Mouse (Mus musculus) embryonic facial prominence, embryonic 15.5 days (tissue): Measurements from ENCODE around the gene Trim34a. TPM values are rescaled to one million over a fixed set of nuclear protein-coding genes. Genes with fewer than 3 reads are reported as not detected.
A peak's percentile ranks its signal among the peaks of the same experiment; 100 is the strongest.
"Not testable (repeated sequence)": the region's sequence is repeated elsewhere in the genome, so short reads cannot be mapped to it uniquely, and the experiment has no call there.

Source experiments
- ATAC-seq: fragments of 200-750 bp; cut with Nextera tagmentation; 2 replicates; pipeline ENCODE4 v1.8.0; 2017; ENCODE audit warnings: low read depth, moderate TSS enrichment; ENCODE audit not compliant: insufficient number of reproducible peaks, low FRiP score, low TSS enrichment
- H3K27ac ChIP-seq: fragments of 300-500 bp; sonication (generic); replicated peaks from 2 replicates; pipeline ENCODE4 v1.5.1; 2015; ENCODE audit warnings: mild to moderate bottlenecking, inconsistent platforms
- H3K27me3 ChIP-seq: fragments of 300-500 bp; sonication (generic); 2 replicates; pipeline ENCODE4 v1.6.1; 2015; ENCODE audit warnings: inconsistent platforms
- H3K36me3 ChIP-seq: fragments of 300-500 bp; sonication (generic); 2 replicates; pipeline ENCODE4 v1.6.1; 2015; ENCODE audit warnings: mild to moderate bottlenecking, inconsistent platforms
- H3K4me1 ChIP-seq: fragments of 300-500 bp; sonication (generic); 2 replicates; pipeline ENCODE4 v1.6.1; 2015; ENCODE audit warnings: inconsistent platforms
- H3K4me2 ChIP-seq: fragments of 300-500 bp; sonication (generic); replicated peaks from 2 replicates; pipeline ENCODE4 v1.6.1; 2015; ENCODE audit warnings: mild to moderate bottlenecking, inconsistent platforms
- H3K4me3 ChIP-seq: fragments of 300-500 bp; sonication (generic); replicated peaks from 2 replicates; pipeline ENCODE4 v1.5.1; 2015; ENCODE audit warnings: mild to moderate bottlenecking, inconsistent platforms
- H3K9ac ChIP-seq: fragments of 300-500 bp; sonication (generic); 2 replicates; pipeline ENCODE4 v1.6.1; 2015; ENCODE audit warnings: inconsistent platforms
- H3K9me3 ChIP-seq: fragments of 300-500 bp; sonication (generic); replicated peaks from 2 replicates; pipeline ENCODE4 v1.6.1; 2016; ENCODE audit warnings: inconsistent platforms
- WGBS: fragments of 180-500 bp; shearing (Covaris S2); methylation state at CpG from one replicate; pipeline ENCODE4 v1.1.7; 2015; 5-methylcytosine and 5-hydroxymethylcytosine counted together
- polyA plus RNA-seq: library from polyadenylated mRNA; unstranded; fragments of >200 nt; fragmentation: Nextera tagmentation; extraction: Ambion mirVana; gene quantifications from 2 replicates; pipeline ENCODE4 v1.2.1, GENCODE M21; 2015

Trim34a gene
- 1.8 and 2.0 TPM in 2 replicates for polyA plus RNA-seq

DNA sequence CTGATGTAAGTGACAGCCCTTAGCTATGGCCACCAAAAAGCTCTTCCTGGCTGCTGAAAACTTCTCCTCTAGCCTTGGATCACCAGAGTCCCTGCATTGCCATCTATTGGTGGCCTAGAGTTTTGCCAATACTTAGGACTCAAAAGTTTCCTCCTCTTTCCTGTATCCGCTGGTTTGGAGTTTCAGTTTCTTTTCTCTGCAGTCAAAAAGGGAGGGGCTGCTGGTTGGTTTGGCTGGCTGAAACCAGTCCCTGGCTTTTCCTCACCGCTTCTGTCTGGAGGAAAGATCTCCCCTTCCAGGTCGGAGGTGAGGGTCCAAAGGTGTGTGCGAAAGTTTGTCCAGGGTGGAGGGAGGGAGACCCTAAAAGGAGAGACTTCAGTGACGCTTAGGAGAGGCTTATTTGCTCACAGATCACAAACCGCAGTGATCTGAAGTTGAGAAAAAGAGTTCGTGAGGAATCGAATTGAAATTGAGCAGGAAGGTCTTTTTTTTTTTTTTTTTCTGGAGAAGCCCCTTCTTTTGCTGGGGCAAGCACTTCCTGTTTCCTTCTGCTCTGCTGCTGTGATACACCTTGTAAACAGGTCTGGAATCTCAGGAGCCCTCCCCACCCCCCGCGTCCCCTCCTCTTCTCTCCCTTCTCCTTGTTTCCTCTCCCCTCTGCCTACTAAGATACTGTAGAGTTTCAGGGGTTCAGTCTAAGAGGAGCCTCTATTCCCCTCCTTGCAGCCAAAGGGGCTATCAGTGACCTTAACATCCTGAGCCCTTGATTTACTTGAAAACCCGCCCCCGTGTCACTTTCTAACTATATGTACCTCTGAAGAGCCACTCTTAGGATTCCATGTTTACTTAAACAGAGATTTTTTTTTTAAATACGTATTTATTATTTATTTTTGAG, at the start of gene Trim34a:
Gene Trim34a (plus strand): TSS at position 171 of the 895 bp plus-strand sequence.
- Histone ChIP-seq H3K4me2 (peak within 1 kb of the TSS; percentile 54), H3K27me3 (no peaks in the 10 kb centered on the region), H3K9me3 (no peaks in the 10 kb centered on the region), H3K4me3 (peak within 1 kb of the TSS; percentile 55), H3K9ac (peak within 1 kb of the TSS; percentile 51), H3K36me3 (no peaks in the 10 kb centered on the region), H3K4me1 (no peaks in the 10 kb centered on the region), H3K27ac (0 out of 2 replicates have a peak within 1 kb of the TSS, but pooled peaks have one; percentile 48)
- ATAC-seq, result peak; percentile 60; the same call in 1 of the 2 replicates
- 8% methylated on average over 13 of the region's 13 CpGs for WGBS

DNA sequence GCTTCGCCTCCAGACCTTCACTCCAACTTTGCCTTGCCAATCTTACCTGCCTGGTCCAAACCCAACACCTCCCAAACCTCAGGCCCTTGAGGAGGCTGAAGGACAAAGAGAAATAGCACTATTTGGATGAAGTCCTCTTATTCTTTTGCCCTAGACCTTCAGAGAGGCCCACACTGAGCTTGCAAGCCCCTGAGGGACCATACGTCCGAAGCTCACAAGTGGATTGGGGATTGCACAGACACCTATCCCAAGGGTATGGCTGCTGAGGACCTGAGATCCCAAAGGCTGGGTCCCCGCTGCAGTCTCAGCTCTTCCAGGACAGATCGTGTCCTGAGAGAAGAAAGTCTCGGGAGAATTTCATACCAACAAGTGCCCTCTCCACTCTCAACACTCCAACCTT, 48.4 kb upstream of the Trim34a start, which contains the start of gene Olfr649:
Gene Olfr649 (minus strand): TSS at position 101 of the 400 bp plus-strand sequence.
- H3K27me3 ChIP-seq, result no peaks in the 10 kb centered on the region
- H3K36me3 ChIP-seq, result no peaks in the 10 kb centered on the region
- no peak within 1 kb of the TSS for H3K9ac ChIP-seq
- H3K9me3 ChIP-seq, result no peaks in the 10 kb centered on the region
- no peak within 1 kb of the TSS for H3K4me2 ChIP-seq
- ATAC-seq, result no peak
- H3K27ac ChIP-seq, result no peak within 1 kb of the TSS
- no peaks in the 10 kb centered on the region for H3K4me1 ChIP-seq
- H3K4me3 ChIP-seq, result no peak within 1 kb of the TSS
- WGBS, result 76% methylated on average over 6 of the region's 6 CpGs

DNA sequence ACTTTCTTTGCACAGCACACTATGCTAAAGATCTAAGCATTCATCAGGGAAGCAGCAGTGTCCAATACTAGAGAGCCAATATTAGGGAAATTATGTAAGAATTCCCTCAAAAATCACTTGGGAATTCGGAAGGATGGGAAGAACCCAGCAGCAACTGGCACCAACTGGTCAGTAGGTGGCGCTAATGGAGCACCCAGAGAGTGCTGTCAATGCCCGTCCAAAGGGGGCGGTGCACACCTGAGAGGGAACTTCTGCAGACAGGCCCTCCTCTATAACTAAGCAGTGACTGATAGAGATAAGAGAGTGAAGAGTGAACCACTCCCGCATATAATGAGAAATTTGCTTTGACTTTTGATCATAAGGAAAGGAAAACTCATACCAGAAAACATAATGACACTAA, 44.4 kb upstream of the Trim34a start:
- Histone ChIP-seq H3K9ac (no peak overlapping the region), H3K4me3 (no peak overlapping the region), H3K4me2 (no peak overlapping the region), H3K36me3 (no peaks in the 10 kb centered on the region), H3K27me3 (no peaks in the 10 kb centered on the region), H3K4me1 (no peaks in the 10 kb centered on the region), H3K9me3 (no peaks in the 10 kb centered on the region), H3K27ac (no peak overlapping the region)
- no peak for ATAC-seq
- 5% methylated on average over 5 of the region's 5 CpGs for WGBS

DNA sequence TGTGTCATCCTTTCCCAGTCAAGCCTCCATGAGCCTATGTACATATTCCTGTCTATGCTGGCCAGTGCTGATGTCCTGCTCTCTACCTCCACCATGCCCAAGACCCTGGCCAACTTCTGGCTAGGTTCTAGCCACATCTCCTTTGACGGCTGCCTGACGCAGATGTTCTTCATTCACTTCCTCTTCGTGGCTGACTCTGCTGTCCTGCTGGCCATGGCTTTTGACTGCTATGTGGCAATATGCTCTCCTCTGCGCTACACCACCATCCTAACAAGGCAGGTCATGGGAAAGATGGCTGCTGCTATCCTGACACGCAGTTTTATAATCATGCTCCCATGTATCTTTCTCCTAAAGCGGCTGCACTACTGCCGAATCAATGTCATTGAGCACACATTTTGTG, 38.1 kb upstream of the Trim34a start:
- no peak for ATAC-seq
- Histone ChIP-seq H3K9ac (no peak overlapping the region), H3K36me3 (no peaks in the 10 kb centered on the region), H3K4me1 (no peaks in the 10 kb centered on the region), H3K4me3 (no peak overlapping the region), H3K27ac (no peak overlapping the region), H3K4me2 (no peak overlapping the region), H3K9me3 (no peaks in the 10 kb centered on the region), H3K27me3 (no peaks in the 10 kb centered on the region)
- 87% methylated on average over 7 of the region's 7 CpGs for WGBS

DNA sequence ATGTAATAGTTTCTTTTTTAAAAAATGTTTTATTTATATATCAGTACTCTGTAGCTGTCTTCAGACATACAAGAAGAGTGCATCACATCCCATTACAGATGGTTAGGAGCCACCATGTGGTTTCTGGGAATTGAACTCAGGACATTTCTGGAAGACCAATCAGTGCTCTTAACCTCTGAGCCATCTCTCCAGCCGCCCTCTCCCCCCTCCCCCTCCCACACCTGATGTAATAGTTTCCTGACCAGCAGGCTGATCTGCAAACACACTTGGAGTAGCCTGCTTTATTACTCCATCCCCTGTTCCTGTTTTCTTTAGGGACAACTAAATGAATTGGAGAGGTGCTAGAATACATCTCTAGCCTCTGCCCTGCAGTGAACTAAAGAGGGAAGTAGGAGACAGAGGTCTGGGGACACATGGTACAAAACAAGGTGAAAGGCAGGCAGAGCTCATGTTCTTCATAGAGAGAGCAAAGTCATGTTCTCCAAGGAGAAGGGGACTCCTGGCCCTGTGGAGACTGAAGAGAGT, 28.2 kb upstream of the Trim34a start:
- no peaks in the 10 kb centered on the region for H3K36me3 ChIP-seq
- no peak for ATAC-seq
- H3K4me3 ChIP-seq, result no peak overlapping the region
- H3K27me3 ChIP-seq, result no peaks in the 10 kb centered on the region
- H3K4me1 ChIP-seq, result 0 out of 2 replicates have a peak, but pooled peaks cover 9% of the 10 kb centered on the region
- no peak overlapping the region for H3K9ac ChIP-seq
- no peak overlapping the region for H3K27ac ChIP-seq
- WGBS, result 44% methylated on average over 1 of the region's 1 CpGs
- no peaks in the 10 kb centered on the region for H3K9me3 ChIP-seq
- H3K4me2 ChIP-seq, result no peak overlapping the region

DNA sequence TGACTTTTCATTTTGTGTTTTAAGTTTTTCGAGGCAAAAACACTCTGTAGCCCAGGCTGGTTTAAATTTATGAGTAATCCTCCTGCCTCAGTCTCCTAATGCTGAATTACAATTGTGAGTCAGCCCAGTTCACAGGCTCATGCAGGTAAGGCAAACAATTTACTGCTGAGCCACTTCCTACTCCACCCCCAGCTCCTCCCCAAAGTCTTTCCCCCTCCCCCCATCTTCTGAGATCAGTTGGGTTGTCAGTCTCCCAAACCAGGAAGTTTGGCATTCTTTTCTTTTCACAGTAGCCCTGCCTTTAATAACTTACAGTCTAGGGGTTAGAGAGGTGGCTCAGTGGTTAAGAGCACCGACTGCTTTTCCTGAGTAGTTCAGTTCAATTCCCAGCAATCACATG, 26.4 kb upstream of the Trim34a start:
- H3K36me3 ChIP-seq, result no peaks in the 10 kb centered on the region
- no peaks in the 10 kb centered on the region for H3K9me3 ChIP-seq
- no peak overlapping the region for H3K4me3 ChIP-seq
- ATAC-seq, result no peak
- H3K4me1 ChIP-seq, result 0 out of 2 replicates have a peak, but pooled peaks cover 9% of the 10 kb centered on the region
- H3K27ac ChIP-seq, result no peak overlapping the region
- WGBS, result 67% methylated on average over 2 of the region's 2 CpGs
- no peaks in the 10 kb centered on the region for H3K27me3 ChIP-seq
- no peak overlapping the region for H3K9ac ChIP-seq
- no peak overlapping the region for H3K4me2 ChIP-seq

DNA sequence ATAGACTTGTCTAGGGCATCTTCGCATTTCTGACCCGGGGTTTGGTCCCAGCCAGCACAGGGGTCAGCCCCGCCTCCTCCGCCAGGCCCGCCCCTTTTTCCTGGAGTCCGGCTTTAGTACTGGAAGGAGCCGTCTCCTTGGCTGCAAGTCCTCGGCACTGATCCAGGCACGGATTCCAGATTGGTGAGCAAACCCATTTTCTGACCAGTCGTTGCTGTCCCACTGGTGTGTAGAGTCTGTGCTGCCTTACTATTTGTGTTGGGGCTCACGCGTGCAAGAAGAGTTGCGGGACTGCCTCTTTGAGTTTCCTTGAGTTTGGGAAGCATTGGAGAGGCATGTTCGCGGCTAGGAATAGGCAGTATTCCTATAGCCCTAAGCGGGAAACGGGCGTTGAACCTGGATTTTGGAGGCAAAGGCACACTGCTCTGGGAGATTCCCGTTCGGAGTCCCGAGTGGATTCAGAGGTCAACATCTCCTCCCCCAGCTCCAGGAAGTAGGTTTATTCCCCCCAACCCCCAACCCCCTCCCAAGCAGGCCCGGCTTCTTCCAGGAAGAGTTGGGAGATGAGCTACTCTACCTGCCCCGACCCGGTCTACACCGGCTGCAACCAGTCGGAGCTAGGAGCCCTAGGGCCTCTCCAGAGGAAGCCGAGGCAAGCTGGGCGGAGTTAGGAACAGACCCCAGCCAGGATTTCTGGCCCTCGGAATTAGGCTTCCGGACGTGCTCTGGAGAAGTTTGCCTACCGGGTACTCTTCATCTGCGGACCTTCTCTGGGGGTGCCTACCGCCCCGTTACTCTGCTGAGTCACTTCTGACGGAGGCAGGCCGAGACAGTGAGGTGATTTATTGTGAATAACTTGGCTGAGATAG, 25.3 kb upstream of the Trim34a start, which contains the start of gene Trim6:
Gene Trim6 (plus strand): TSS at position 93 of the 869 bp plus-strand sequence.
- Histone ChIP-seq H3K9me3 (no peaks in the 10 kb centered on the region), H3K27ac (no peak within 1 kb of the TSS), H3K36me3 (no peaks in the 10 kb centered on the region), H3K9ac (no peak within 1 kb of the TSS), H3K4me2 (peak within 1 kb of the TSS; percentile 54), H3K4me3 (peak within 1 kb of the TSS; percentile 33), H3K4me1 (0 out of 2 replicates have a peak, but pooled peaks cover 9% of the 10 kb centered on the region), H3K27me3 (no peaks in the 10 kb centered on the region)
- ATAC-seq, result peak; percentile 51; the same call in 1 of the 2 replicates
- WGBS, result 2% methylated on average over 37 of the region's 37 CpGs

DNA sequence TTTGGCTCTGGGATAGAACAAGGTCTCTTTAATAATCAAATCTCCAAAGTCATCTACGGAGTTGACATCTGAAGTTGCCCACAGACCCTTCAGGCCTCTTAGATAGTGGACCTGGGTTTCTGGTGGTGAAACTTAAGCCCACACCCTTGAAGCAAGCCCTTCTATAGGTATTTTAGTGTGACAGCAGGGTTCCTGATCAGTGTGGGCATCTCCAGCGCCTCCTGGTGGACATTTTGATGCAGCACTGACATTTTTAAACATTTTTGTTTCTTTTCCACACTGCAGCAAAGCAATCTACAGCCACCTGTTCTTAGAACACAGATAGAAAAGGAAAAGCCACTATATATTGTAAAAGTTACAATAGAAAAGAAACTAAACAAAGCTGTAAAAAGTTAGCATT, 13.1 kb upstream of the Trim34a start:
- H3K4me1 ChIP-seq, result no peaks in the 10 kb centered on the region
- H3K9me3 ChIP-seq, result no peaks in the 10 kb centered on the region
- no peak overlapping the region for H3K4me2 ChIP-seq
- H3K4me3 ChIP-seq, result no peak overlapping the region
- H3K9ac ChIP-seq, result no peak overlapping the region
- 34% methylated on average over 2 of the region's 2 CpGs for WGBS
- H3K36me3 ChIP-seq, result no peaks in the 10 kb centered on the region
- H3K27ac ChIP-seq, result no peak overlapping the region
- no peak for ATAC-seq
- H3K27me3 ChIP-seq, result no peaks in the 10 kb centered on the region

DNA sequence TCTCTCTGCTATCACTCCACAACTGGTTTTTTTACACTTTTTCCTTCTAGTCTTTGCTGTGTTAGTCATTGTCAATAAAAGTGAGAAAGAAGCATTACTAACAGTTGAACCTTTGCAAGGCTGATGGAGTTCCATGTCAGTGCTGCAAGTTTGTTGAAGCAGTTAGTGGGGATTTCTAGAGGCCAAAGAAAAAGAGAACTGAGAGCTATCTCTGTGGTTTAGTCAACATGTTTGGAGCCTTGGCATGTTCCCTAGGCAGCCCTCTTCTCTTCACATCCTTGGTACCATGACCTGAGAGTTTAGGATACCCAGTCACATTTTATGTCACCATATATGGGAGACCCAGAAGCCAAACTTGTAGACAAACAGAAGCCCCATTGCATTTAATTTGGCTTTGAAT, 3.4 kb upstream of the Trim34a start:
- no peak for ATAC-seq
- no peaks in the 10 kb centered on the region for H3K9me3 ChIP-seq

DNA sequence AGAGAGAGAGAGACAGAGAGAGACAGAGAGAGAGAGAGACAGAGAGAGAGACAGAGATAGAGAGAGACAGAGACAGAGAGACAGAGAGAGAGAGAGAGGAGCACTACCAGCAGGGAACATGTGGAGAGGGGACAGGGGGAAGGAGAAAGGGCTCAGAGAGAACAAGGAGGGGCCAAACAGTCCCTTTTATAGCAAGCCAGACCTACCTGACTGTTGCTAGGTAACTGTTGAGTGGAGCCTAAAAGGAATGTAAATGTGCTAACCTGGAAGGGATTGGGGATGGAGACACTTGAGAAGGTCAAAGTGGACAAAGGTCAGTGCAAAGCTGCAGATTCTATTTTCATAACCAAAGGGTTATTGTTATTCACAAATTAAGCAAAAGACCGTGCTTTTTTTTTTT, 641 bp upstream of the Trim34a start:
- no peak for ATAC-seq
- Histone ChIP-seq H3K36me3 (no peaks in the 10 kb centered on the region), H3K4me2 (no peak overlapping the region), H3K9me3 (no peaks in the 10 kb centered on the region), H3K27ac (no peak overlapping the region), H3K9ac (no peak overlapping the region), H3K27me3 (no peaks in the 10 kb centered on the region), H3K4me1 (no peaks in the 10 kb centered on the region), H3K4me3 (no peak overlapping the region)
- WGBS, result 44% methylated on average over 1 of the region's 1 CpGs

More for the DNA sequence above, 3.4 kb upstream of the Trim34a start:
- no peaks in the 10 kb centered on the region for H3K27me3 ChIP-seq
- no peak overlapping the region for H3K27ac ChIP-seq
- no peaks in the 10 kb centered on the region for H3K4me1 ChIP-seq
- no peak overlapping the region for H3K4me2 ChIP-seq
- no peak overlapping the region for H3K4me3 ChIP-seq
- H3K36me3 ChIP-seq, result no peaks in the 10 kb centered on the region
- no peak overlapping the region for H3K9ac ChIP-seq

DNA sequence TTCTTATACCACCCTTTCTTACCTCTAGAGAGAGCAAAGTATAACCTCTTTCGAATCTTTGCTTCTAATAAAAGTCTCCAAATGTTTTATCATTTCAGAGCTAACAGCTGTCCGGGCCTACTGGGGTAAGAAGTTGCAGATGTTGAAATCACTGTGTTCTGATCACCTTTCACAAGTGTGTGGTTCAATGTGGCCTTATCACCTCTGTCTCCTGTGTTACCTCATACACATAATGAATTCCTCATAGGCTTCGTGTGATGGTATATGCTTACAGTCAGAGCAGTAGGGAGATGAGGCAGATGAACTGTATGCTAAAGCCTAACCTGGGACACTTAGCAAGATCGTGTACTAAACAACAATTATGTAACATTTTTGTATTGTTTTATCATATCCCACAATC, 16.1 kb downstream of the Trim34a start:
- ATAC-seq, H3K36me3 ChIP-seq, H3K4me2 ChIP-seq, H3K27me3 ChIP-seq, H3K9me3 ChIP-seq, H3K4me3 ChIP-seq, H3K4me1 ChIP-seq, H3K27ac ChIP-seq, H3K9ac ChIP-seq: not testable (repeated sequence)
- WGBS, result 79% methylated on average over 4 of the region's 4 CpGs
